Mouse (Mus musculus) v-Abl transformed pro-B cells (cell line): ENCODE measurements around the gene Cftr.

Experiments
- in situ Hi-C, 2 experiments: fragments of 400-800 bp; cut with MboI; formaldehyde crosslinking; loops; one replicate each; pipeline ENCODE4 v1.15.1; 2025; ENCODE audit not compliant: unreplicated experiment in 2 of 2

The Cftr gene

DNA sequence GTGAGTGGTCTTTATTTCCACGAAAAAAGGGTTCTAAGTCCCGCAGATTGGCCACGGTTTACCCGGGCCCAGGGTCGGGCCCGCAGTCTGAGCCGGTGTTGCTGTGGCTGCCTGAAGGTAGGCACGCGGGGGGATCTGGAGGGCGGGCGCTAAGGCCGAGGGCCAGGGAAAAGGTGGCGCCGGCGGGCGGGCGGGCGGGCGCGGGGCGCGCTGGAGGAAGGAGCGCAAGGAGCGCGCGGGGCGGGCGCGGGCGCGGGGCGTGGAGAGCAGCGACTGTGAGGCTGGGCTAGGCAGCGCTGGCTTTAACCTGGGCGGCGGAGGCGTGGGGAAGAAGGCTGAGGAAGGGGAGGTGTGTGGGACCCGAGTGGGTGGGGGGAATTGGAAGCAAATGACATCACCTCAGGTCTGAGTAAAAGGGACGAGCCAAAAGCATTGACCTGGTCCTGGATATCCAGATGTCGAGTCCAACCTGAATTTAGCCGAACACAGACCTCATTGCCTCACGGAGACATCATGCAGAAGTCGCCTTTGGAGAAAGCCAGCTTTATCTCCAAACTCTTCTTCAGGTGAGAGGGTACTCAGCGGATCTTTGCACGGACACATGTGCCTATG lies at the start of gene Cftr:
Gene Cftr, plus strand, starts transcription at position 377 of the 612 bp plus-strand sequence.
- in situ Hi-C loops = no loop called here

DNA sequence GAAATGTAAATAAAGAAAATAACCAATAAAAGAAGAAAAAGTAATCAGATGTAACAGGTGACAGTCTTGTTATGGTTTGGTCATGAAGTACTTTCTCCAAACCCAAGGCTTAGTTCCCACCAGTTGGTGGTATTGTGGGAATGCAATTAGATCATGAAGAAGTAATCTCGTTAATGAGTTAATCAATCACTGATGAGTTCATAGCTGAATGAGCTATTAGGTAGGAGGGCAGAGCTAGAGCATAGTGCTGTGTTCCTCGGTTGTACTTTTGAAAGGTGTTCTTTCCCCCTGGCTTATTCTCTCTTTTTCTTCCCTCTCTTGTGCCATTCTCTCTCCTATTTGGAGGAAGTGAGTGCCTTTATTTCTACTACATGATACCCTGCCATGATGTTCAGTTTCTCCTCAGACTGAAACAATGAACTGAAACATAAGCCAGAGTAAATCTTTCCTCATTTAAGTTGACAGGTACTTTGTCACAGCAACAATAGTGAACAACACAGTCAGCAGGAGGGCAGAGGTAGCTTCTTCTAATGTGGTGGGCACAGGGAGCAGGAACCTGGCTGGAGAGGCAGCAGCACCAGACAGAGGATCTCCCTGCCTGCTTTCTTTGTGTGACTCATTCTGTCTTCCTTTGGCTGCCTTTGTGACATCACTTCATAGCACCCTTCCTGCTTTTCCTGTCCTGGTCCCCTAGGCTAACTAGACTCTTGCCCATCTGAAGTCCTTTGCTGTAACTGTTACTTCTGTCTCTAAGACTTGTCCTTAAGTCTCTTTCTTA lies 43.1 kb upstream of the Cftr start:
- in situ Hi-C loops = no loop called here

DNA sequence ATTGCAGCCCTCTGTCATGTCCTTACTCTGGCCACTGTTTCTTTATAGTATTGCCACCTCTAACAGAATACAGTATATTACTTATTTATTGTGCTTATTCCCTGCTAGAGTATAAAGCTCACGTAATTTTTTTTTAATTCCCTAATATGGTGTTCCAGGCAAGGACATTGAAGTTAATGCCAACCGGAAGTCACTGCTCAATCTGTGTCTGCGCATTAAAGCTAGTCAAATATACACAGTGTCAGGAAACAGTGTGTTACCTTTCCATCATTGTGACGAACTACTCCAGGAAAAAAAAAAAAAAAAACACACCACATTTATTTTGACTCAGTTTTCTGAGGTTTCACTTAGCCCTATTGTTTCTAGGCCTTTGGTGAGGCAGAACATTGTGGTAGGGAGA lies 42.4 kb upstream of the Cftr start:
- in situ Hi-C loops = no loop called here

DNA sequence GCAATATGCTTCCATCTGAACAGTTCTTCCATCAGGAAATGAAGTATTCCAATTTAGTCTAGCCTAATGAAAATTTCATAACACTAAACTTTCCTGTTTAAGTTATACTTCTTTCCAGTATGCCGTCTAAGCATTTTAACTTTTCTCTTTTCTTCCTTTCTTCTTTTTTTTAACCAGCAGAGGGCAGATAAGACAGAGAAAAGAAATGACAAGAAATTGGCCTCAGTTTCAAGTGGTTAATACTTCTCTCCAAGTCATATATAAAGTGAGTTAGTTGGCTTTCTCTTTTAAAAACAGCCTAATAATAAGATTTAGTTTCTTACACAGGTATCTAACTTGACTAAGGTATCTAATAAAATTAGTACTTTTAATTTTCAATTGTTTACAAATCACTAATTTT lies 35.2 kb upstream of the Cftr start:
- in situ Hi-C loops = no loop called here

DNA sequence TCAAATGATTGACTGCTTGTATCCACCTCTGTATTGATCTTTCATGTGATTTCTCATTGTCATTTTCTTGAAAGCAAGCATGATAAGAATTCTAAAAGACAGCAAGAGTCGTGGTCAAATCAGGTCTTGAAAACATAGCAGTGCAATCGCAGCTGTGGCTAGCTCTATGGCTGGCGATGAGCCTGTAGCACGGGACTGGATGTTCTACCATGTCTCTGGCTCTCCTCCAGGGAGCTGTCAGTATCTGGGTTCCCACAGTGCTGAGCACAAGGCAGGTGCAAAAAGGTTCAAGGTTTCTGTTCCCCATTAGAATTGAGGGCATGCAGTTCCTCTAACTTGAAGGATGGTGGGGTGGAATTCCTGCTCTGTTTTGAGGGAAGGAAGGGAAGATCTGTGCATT lies 17.5 kb upstream of the Cftr start:
- in situ Hi-C loops = no loop called here

DNA sequence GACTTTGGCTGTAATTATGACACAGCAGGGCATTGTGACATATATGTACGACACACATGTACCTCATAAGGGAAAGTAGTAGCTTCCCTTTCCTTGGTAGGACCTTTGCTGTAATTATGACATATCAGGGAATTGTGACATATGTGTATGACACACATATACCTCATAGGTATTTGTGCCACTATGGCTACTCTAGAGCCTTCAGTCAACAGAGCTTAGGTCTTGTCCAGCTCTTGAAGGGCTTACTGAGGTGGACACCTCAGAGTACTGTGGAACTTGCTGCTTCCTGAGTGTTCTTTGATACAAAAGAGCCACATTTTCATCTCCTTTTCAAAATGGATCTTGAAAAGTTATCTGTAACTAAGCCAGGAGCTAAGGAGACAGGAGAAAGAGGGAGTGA lies 869 bp upstream of the Cftr start:
- in situ Hi-C loops = no loop called here

DNA sequence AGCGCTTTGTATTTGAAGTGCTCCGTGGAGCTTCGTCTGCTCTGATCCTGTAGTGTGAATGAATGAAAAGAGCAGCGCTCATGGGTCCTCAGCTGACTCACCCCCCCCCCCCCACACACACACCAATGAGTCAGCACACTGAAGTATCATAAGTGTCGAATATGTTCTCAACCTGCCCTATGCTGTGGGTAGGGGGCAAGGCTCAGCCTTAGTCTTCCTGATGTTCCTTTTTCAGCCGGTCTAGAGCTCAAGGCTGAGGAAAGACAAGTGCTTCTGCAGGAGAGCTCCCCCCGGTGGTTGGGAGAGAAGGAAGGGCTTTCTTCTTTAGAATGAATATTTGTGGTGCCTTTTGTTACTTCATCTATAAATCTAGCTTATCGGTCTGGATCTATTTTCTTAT lies 1.1 kb downstream of the Cftr start:
- in situ Hi-C loops = no loop called here

DNA sequence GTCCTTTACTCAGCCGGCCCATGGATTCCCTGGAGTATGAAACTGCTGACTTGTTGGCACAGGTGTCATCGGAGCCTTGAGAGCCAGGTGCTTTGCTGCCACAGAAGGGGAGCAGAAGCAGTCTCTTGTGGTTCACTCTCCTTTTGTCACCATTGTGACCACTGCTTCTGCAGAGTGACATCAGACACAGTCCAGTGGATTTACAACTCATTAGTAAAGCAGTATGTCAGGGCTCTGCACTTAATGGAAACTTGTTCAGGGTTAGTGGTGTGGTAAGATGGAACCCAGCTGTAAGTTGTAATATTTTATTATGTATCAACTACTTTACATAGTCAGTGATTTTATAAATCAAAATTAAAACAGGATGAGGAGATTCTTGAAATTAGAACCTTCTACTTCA lies 7.0 kb downstream of the Cftr start:
- in situ Hi-C loops = no loop called here

DNA sequence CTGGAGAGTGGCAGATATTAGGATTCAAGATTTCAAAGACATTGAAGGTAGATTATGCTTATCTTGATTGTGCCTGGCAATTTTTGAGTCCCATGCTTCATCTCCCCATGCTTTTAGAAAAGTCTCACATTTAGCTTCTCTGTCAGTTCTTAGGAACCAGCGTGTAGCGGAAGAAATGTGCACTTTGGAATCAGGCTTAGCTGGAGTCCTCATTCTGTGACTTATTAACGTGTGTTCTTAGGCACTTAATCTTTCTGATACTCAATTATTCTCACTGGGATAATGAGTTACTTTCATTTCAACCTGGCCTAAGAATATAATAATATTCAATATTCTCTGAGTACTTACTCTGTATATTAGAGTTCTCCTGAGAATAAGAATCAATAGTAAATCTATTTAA lies 10.2 kb downstream of the Cftr start:
- in situ Hi-C loops = no loop called here

DNA sequence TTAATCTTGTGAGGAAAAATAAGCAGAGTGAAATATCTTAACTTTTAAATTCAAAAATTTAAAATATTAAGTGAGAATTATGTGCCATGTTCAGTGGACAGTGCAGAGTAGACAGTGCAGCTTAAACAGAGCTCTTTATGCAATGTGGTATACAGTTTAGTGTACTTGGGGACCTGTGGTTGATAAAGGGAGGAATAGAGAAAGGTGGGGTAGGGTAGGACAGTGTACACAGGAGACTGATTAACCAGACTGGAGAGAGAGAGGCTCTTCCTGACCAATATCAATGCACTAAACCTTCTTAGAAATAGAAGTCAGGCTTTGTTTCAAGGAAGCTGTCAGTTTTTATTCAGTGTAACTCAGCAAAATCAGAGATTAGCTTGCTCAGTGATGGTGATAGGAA lies 12.4 kb downstream of the Cftr start:
- in situ Hi-C loops = no loop called here

DNA sequence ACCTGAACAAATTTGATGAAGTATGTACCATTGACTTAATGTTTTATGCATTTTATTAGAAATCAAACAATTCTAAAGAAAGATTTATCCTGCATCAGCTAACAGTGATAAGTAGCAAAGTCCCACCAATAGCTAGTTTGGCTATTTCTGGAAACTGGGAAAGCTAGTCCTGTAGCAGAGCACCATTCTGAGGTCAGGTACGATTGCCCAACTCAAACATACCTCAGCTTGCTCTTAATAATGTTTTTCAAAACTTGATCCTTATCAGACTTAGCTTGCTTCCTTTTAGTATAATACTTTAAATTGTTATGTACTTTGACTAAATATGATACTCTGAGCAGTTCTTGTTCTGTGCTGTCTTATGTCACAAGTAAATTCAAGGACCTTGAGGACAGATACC lies 50.2 kb downstream of the Cftr start:
- in situ Hi-C loops = no loop called here

DNA sequence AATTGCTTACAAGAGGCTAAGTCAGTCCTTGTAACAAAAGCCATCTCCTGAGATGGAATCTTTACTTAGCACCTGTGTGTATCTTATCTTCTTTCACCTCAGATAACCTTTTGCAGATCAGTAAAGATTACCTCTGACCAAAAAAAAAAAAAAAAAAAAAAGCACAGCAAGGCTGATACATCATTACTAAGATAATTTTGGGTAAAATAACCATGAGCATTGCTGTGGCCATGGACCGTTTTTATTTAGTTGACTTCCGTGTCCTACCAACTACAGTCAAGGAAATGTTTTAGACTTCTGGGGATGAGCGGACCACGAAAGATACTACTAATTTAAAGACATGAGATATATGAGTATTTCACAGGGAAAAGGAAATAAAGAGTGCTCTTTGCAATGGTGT lies 52.7 kb downstream of the Cftr start:
- in situ Hi-C loops = no loop called here

DNA sequence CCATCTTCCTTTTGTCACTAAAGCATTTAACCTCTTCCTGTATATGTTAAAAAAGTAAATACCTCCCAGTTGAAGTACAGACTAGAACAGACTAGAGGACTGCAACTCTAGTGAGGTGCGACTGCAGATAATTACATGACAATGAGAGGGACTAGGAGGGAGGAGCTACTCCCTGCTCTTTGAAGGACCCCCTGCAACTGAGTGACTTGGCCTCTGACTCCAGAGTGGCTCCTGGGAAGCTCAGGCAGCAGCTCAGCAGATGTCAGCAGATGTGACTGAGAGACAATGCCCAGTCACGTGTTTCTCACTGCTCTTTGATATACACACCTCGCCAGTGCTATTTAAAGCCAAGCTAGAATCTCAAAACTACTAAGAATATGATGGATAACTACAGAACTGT lies 54.7 kb downstream of the Cftr start:
- in situ Hi-C loops = no loop called here

DNA sequence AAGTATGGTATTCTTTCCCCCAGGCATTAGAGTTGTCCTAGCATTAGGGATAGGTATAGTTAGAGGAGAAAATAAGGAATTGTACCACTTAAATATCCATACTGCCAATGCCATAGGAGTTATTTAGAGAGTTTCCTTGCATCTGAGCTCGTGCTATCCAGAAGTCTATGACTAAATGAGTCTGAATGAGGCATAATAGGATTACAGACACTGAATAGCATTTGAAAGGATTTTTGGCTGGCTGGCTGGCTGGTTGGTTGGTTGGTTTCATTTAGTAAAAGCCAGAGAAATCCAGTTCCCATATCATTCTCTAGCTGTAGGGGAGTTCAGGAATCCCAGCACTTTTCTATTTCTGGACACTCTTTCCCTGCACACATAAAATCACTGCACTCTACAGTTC lies 76.0 kb downstream of the Cftr start:
- in situ Hi-C loops = no loop called here

DNA sequence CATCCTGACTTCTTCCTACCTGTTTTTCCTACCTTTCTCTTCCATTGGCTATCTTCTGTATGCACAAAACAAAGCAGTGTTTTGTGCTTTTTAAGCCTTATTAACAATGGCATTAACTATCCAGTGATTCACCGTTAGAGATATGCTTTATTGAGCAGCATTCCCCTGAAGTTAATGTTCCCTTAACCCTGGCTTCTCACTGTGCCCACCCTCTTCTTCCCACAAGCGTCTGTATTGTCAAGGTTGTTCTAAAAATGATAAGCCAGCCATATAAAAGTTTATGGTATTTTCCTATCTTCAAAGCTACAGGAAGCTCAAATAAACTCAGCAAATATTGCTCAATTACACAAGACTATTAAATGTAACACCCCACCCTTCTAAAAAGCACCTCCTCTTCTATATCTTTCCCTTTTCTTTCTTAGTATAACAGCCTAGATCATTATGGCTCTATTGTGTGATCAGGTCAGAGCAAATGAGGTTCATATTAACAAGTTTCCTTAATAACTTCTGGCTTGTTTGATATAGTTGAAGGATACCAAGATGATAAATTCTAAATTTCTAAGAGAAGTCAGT lies 77.5 kb downstream of the Cftr start:
- in situ Hi-C loops = no loop called here

DNA sequence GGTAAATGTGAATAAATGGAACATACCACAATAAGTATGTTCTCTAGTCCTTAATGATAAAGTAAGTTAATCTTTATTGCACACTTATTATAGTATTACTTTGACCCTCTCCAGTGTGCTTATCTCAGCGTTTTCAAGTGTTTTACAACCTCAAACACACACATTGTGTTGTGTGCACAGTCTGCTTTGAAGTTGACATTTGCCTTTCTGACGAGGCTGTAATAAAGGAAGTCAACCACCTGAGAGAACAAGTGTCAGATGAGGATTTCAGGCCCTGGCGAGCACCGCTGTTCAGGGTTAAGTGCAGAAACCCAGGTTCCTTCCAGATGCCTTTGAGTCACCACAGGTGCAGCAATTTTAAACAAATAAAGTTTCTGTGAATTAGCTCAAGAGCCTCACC lies 78.0 kb downstream of the Cftr start:
- in situ Hi-C loops = no loop called here

DNA sequence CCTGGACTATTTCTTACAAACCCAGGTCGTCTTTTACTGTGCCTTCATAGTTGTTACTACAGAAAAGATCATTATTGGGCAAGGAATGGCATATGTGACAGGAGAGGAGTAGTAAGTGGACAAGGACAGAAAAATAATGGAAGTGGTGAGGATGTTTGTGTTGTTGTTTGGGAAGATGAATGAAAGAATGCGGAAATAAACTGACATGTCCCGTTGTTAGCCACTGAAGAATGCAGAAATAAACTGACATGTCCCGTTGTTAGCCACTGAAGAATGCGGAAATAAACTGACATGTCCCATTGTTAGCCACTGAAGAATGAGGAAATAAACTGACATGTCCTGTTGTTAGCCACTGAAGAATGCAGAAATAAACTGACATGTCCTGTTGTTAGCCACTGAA lies 84.1 kb downstream of the Cftr start:
- in situ Hi-C loops = no loop called here

DNA sequence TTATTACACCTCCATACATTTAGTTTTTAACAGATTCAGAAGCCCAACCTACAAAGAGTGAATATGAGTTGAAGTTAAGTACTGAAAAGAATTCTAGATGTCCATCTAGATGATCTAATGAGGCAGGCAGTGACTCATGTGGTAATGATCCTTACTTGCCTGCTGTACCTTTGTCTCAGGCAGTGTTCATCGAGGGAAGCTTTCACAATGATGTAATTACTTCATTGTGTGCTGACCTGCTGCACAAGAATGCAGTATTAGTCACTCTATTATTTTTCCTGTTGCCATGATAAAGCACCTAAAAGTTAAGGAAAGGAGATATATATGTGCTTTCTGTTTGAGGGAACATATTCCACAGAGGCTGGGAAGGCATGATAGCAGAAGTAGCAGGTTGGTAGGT lies 100.5 kb downstream of the Cftr start:
- in situ Hi-C loops = no loop called here

DNA sequence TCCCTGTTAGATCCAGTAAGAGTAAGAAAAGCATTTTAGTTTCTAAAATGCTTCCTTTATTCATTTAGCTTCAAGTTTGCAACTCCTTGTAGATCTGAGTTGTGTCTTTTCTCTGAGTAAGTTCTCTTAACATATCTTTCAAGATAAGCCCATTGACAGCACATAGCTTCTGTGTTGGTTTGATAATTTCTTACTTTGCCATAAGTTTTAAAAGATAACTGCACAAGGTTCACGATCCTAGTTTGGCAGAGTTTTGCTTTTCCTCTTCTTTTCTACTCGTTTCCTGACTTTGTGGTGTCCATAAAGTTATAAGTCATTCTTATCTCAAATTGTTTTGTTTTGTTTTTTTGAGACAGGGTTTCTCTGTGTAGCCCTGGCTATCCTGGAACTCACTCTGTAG lies 130.3 kb downstream of the Cftr start:
- in situ Hi-C loops = no loop called here

DNA sequence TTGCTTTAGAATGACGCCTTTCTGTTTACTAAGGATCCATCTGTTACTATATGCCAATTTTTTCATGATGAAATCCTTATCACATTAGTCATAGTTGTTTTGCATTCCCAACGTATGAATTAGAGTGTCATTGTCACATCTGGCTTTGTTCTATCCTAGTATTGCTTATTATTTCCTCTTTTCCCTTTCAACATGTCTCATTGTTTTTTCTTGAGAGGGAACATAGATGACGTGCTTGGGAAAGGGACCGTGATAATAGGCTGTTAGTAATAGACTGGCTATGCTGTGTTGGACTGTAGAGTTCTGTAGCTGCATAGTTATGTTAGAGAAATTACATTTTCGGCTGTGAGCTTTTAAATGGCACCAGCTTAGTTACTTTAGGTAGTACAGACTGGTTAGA lies 131.6 kb downstream of the Cftr start:
- in situ Hi-C loops = no loop called here

DNA sequence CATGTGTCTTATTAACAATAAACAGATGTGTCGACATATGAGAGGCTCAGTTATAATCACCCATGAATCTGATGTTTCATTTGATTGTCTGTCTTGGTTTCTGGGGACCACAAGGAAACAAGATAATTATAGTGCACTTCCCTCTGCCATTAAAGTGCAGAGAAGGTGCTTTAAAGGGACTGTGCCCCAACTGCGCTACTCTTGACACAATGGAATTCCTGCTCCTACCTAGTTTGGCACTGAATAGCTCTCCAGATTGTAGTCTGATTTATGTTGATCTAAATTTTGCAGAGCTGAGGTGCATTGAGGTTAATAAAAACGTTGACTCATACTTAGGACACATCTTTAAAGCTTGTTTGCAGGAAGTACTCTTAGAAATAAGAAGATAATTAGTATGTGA lies 132.7 kb downstream of the Cftr start:
- in situ Hi-C loops = no loop called here

DNA sequence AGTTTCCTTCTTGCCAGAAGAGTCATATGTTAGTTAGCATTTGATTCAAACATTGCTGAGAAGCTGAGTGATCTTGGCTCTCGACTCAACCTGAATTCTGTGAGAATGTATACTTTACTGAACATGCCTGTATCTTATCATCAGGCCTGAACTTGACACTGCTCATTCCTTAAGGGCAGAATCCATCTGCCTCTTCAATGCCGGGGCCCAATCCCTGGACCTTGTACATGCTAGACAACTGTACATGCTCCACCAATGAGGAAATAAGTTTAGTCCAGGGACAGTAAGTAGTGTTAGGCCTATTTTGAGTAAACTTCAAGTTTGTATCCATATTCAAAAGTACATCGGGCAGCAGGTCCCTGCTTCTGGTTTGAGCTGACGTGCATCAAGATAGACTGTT lies 134.6 kb downstream of the Cftr start:
- in situ Hi-C loops = no loop called here
